Mouse (Mus musculus) skeletal muscle tissue, postnatal 0 days (tissue): Measurements from ENCODE around the gene Eif2b4. TPM values are rescaled to one million over a fixed set of nuclear protein-coding genes. Genes with fewer than 3 reads are reported as not detected.

Source experiments
- polyA plus RNA-seq: library from polyadenylated mRNA; unstranded; fragments of >200 nt; fragmentation: Nextera tagmentation; extraction: Ambion mirVana; gene quantifications from 2 replicates; pipeline ENCODE4 v1.2.1, GENCODE M21; 2015

Gene Eif2b4
- polyA plus RNA-seq, result 61.4 and 74.4 TPM in 2 replicates

DNA sequence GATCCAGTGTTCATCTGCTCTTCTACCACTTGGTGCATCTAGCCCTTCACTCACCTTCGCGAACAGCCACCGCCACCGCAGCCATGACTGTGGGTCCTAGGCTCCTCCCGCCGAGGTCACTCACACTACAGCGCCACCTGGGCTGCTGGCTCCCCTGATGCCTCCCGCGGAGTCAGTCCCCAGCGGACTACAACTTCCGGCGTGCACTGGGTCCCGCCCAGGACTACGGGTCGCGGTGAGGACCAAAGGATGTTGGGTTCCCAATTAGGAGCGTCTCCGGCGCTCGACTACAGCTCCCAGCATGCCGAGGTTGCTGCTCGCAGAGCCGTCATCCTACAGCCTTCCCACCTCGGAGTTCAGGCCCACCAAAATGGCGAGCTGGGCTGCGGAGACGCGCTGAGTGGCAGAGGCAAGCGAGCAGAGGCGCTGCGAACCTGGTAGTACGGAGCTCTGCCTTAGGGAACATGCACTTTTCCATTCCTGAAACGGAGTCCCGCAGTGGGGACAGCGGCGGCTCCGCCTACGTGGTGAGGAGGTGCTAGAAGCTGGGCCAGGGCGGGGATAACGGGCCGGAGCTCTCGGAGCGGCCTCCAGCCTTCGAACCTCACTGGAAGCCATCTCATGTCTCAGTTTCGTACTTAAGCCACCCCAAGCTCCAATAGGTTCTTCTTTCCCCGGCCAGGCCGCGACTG lies at the start of gene Eif2b4, which contains the start of gene Snx17:
Eif2b4 (minus strand) TSS at position 492 of the 692 bp plus-strand sequence.
Snx17 (plus strand) TSS at position 289 of the 692 bp plus-strand sequence.

DNA sequence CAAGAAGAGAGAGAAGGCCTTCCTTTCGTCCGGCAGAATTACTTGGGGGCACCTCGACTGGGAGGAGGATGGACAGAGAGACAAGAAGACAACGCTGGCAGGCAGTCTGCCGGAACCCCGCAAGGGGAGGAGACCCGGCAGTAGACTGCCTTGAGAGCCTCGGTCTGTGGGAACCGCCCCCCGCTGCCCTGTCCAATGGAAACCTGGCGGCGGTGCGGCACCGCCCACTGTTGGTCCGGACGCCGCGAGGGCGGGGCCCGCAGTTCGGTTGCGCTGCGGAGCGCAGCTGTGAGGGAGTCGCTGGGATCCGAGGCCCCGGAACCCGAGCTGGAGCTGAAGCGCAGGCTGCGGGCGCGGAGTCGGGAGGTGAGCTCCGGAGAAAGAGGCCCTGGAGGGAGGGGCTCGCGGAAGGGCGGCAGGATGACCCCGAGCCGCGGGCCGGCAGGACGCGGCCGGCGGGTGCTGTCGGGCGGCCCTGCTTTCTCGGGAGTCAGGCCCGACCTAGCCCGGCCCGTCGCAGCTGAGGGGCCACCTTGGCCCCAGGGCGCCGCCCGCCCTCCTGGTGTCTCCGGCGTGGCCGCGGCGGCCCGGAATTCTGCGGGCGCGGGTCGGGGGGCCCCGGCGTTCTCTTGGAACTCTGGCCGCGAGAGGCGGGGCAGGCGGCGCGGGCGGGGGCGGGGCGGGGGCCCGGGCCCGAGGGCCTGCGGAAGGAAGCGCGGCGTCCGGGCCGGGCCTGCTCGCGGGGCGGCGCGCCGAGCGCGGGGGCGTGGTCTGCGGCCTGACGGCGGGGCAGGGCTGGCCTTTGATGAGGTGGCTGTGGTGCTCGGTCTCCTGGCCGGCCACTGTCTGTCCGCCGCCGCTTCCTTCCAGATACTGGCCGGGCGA lies 47.6 kb upstream of the Eif2b4 start, which contains the start of the genes Nrbp1 and Gm9970:
Nrbp1 (plus strand) TSS at position 228 of the 885 bp plus-strand sequence.
Gm9970 (minus strand) TSS at position 596 of the 885 bp plus-strand sequence.

DNA sequence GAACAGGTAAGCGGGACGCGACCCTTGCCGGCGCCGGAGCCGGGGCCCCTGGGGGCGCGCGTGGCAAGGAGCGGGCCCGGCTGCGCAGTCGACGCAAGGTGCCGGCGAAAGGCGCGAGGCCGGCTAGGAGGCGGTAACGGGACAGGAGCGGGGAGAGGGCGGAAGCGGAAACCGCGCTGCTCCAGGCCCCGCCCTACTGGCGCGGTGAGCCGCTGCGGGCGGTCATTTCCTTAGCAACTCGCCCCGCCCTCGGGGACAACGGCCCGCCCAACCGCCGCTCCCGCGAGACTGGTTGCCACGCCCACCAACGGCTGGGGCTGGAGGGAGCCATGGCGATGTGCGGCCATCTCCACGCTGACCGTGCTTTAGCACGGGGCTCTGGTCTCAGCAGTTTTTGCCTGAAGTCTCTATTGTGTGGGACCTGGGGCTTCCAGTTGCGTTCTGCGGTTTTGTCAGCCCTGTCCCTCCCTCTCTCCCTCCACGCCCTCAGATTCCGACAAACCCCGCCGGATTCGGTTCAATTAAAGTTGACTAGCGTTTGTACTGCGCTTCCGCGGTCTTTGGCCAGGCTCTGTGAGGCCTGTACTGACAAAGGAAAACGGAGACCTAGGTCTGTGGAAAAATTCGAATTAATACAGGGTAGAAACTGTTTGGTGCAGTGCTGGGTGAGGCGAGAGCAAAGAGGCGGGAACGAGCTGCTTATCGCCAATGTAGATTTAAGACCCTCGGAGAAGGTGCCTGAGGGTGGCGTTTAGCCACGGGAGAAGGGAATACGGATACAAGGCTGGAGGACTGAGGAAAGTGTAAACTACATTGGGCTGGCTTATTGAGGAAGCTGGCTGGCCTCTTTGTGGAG lies 27.4 kb upstream of the Eif2b4 start, which contains the start of gene Ppm1g:
Ppm1g (minus strand) TSS at position 240 of the 856 bp plus-strand sequence.

DNA sequence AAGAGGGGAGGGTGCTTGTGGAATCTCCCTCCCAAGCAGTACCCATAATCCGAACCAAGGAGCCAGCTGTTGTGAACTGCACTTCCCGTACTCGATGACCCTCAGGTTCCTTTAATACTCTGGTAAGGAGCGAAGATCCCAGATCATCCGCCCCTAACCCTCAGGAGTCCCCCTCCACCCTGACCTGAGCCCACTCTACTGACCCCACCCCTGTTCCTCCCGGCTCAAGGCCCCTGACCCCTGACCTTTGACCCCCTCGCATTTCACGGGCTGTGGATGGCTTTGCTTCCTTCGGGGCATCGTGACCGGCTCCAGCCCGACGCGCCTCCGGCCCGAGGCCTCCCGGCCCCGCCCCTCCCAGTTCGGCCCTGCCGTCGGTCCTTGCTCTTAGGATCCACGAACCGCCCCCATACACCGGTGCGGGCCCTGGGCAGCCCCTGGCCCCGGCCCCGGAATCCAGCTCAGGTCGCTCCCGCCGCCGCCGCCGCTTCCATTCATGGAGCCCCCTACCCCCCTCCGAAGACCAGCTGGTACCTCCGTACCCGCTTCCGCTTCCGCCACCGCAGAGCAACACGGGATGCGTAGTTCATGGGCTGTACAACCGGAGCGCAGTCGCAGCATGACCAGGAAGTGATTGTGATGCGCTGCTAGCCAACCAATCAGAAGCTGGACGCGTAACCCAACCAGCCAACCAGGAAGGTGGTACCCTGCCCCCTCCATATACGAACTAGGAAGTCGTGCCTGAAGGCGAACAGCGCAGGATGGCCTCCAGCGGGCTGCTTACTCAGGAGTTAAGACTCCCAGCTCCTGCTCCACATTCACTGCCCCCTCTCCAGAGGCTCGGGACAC lies 8.7 kb upstream of the Eif2b4 start, which contains the start of gene Zfp513:
Zfp513 (minus strand) TSS at position 562 of the 849 bp plus-strand sequence.

DNA sequence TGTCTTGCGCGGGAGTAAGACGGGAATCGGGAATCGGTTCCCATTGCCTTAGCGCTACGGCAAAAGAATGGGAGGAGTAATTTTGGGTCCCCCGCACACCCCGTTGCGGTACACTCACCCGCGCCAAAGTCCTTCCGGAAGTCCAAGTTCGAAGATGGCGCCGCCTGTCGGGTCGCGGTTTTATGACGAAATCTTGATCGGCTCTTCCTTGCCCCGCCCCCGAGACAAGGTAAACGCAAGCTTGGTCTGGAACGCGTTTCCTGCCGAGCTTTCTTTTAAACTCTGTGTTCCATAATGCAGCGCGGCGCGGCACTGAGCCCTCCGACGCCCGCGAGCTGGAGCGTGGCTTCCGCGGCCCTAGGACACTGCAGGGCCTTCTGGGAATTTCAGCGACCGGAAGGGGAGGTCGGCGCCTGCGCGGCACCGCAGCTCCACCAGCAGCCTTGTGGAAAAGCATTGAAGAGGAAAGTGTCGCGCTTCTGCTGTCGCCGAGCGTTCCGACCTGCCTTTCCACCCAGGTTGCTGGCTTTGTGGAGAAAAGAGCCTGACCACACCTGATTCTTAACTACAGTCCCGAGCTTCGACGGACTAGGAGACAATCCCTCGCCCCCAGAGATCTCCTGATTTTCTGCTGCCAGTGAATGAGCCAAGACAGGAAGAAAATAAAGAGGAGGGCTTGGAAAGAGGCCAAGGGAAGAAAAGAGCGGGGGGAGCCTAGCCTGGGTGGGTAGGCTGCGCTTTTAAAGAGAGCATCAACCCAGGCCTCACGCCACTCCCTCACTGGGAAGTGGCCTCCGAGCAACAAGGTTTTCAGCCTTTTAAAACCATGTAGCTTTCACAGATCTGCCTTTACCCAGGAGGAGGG lies 13.2 kb downstream of the Eif2b4 start, which contains the start of the genes Gm29609 and Gtf3c2:
Gm29609 (minus strand) TSS at position 146 of the 865 bp plus-strand sequence.
Gtf3c2 (minus strand) TSS at position 379 of the 865 bp plus-strand sequence.

DNA sequence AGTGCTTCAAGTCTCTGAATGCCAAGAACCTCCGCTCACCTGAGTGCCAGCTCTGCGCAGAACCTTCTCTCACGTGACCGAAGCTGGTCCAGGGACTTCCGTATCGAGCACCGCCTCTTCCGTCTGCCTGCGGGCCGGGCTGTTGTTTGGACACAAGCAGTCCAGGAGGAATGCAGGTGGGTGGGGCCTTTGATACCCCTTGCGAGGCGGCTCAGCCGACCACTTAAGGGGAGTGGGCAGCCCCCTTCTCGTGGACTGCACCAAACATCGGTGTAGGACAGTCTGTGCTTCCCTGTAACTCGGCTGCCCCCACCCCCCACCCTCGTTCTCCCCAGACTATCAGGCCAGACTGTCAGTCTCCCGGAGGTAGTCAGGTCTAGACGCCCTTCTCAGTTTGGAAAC lies 39.1 kb downstream of the Eif2b4 start, which contains the start of gene Mpv17:
Mpv17 (minus strand) TSS at position 100 of the 402 bp plus-strand sequence.

DNA sequence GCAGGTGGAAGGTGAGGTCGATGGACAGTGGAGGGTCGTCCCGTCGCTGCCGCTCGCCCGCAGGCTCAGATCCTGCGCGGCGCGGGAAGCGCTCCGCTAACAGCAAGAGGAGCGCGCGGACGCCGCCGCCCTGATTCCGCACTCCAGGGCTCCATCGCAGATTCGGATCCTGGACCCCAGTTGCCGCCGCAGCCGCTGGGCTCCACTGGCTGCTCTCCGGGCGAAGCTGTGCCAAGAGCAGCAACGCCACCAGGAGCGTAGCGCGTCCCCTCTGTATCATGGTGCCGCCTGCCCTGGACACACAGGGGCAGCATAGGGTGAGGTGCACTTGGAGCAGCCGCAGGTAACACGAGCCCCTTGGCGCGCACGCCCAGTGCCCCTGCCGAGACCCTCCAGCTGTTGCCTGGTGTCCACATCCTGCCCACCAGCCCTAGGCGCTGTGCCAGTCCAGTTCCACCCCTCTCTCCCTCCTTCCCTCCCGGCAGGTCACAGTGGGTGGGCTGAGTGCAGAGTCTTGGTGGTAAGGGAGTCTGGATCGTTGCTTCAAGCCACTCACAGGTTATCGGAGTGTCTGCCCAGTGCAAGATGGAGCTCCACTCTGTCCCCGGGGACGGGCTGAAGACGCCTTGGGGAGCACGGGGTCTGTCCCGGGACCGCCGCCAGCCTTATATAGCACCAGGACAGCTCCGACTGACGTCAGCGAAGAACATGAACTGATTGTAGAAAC lies 54.8 kb downstream of the Eif2b4 start, which contains the start of gene Ucn:
Ucn (minus strand) TSS at position 589 of the 727 bp plus-strand sequence.

Other genes starting within 250 kb of the Eif2b4 start
- gene Cgref1, start 247.8 kb downstream of the Eif2b4 start, polyA plus RNA-seq, result 18.3 and 20.6 TPM in 2 replicates
- gene Preb, start 233.1 kb downstream of the Eif2b4 start, polyA plus RNA-seq, result 84.0 and 85.7 TPM in 2 replicates
- gene Tcf23, start 224.8 kb downstream of the Eif2b4 start, polyA plus RNA-seq, result 0.07 TPM in 1 of 2 replicates, not detected in the other
- 262 and 282 TPM in 2 replicates for gene Atraid, start 145.1 kb downstream of the Eif2b4 start, polyA plus RNA-seq
- gene Slc5a6, start 144.5 kb downstream of the Eif2b4 start, polyA plus RNA-seq, result 10.1 and 11.2 TPM in 2 replicates
- gene Cad, start 138.7 kb downstream of the Eif2b4 start, polyA plus RNA-seq, result 6.1 and 6.4 TPM in 2 replicates
- gene Dnajc5g, start 87.1 kb downstream of the Eif2b4 start, polyA plus RNA-seq, result not detected in 2 replicates
- 0.08 TPM in 1 of 2 replicates, not detected in the other for gene Slc30a3, start 85.2 kb downstream of the Eif2b4 start, polyA plus RNA-seq
- gene Trim54, start 76.7 kb downstream of the Eif2b4 start, polyA plus RNA-seq, result 210 and 232 TPM in 2 replicates
- 1.1 TPM in 2 replicates for gene Ucn, start 54.6 kb downstream of the Eif2b4 start, polyA plus RNA-seq
- gene Mpv17, start 39.2 kb downstream of the Eif2b4 start, polyA plus RNA-seq, result 62.8 and 67.1 TPM in 2 replicates
- gene Gm29609, start 13.5 kb downstream of the Eif2b4 start, polyA plus RNA-seq, result 0.51 and 0.68 TPM in 2 replicates
- gene Gtf3c2, start 13.3 kb downstream of the Eif2b4 start, polyA plus RNA-seq, result 20.8 and 21.8 TPM in 2 replicates
- gene Snx17, start 203 bp downstream of the Eif2b4 start, polyA plus RNA-seq, result 96.4 and 109 TPM in 2 replicates
- gene Zfp513, start 8.9 kb upstream of the Eif2b4 start, polyA plus RNA-seq, result 3.6 and 6.5 TPM in 2 replicates
- gene Ppm1g, start 27.3 kb upstream of the Eif2b4 start, polyA plus RNA-seq, result 37.5 and 45.6 TPM in 2 replicates
- 95.9 and 102 TPM in 2 replicates for gene Nrbp1, start 47.4 kb upstream of the Eif2b4 start, polyA plus RNA-seq
- gene Gm9970, start 47.8 kb upstream of the Eif2b4 start, polyA plus RNA-seq, result 0.87 TPM in 2 replicates
- gene Krtcap3, start 58.3 kb upstream of the Eif2b4 start, polyA plus RNA-seq, result 0.74 and 1.2 TPM in 2 replicates
- gene Ift172, start 97.7 kb upstream of the Eif2b4 start, polyA plus RNA-seq, result 10.1 and 11.2 TPM in 2 replicates
- gene Fndc4, start 102.7 kb upstream of the Eif2b4 start, polyA plus RNA-seq, result 14.3 and 18.7 TPM in 2 replicates
- 0.19 and 0.22 TPM in 2 replicates for gene Gckr, start 104.0 kb upstream of the Eif2b4 start, polyA plus RNA-seq